Mouse (Mus musculus): ENCODE results near the gene AI597479. TPM values are rescaled to one million over a fixed set of nuclear protein-coding genes. Genes with fewer than 3 reads are reported as not detected.
"Not testable (repeated sequence)": the region's sequence is repeated elsewhere in the genome, so short reads cannot be mapped to it uniquely, and the experiment has no call there.

Gene AI597479
- total RNA-seq, 2 experiments from 2014 or later, result 19.7 to 20.3 TPM

DNA sequence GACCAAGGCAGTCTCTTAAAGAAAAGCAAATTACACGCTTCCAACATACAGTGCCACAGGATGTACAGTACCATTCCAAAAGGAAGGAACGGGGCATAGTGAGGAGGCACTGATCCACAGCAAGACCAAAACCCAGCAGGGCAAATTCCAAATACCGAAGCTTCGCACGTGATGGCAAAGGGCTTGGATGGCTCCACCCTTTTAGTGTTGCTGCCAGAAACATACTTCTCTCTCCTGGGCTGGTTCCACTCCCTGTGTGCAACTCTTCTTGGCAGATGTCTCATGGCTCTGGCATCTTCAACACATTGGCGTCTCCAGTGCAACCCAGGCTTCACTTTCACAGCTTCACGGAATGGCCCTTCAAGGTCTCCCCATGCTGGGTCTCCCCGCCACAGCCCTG is 18.9 kb downstream of the AI597479 start:
- intact Hi-C loops (cut with DNase I), result no loop called here
- no peak for DNase-seq (ENCODE audit: extremely low spot score in 1 of 2, low spot score in 2 of 2)

DNA sequence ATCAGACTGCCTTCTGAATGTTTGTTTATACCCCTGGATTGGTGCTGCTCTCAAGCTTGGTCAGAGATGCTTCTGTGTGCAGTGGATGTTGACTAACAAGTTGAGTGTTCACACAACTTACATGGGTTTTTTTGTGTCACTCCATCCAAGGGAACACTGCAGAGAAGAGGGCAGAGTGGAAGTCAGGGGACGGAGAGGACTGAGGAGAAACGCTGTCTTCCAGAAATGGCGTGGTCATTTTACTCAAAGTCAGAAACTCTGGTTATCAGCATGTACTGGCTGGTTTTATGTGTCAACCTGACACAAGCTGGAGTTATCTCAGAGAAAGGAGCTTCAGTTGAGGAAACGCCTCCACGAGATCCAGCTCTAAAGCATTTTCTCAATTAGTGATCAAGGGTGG is 22.4 kb downstream of the AI597479 start:
- intact Hi-C loops (cut with DNase I), result no loop called here
- no peak for DNase-seq (ENCODE audit: extremely low spot score in 1 of 2, low spot score in 2 of 2)

DNA sequence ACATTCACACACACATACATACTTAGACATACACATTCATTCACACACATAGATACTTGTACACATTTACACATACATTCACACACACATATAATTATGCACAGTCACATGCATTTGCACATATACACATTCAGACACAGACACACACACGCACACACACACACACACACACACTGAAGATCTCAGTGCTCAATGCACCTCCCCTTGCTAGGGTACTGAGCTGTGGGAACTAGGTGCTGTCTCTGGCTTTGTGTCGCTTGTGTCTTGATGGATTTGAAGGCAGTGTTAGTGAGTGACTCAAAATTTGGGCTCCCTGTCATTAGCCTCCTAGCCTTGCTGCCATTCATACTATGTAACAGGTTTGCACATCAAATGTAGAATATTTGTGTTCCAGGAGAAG is 24.1 kb downstream of the AI597479 start:
- DNase-seq (ENCODE audit: extremely low spot score in 1 of 2, low spot score in 2 of 2), result no peak
- intact Hi-C loops (cut with DNase I), result no loop called here

DNA sequence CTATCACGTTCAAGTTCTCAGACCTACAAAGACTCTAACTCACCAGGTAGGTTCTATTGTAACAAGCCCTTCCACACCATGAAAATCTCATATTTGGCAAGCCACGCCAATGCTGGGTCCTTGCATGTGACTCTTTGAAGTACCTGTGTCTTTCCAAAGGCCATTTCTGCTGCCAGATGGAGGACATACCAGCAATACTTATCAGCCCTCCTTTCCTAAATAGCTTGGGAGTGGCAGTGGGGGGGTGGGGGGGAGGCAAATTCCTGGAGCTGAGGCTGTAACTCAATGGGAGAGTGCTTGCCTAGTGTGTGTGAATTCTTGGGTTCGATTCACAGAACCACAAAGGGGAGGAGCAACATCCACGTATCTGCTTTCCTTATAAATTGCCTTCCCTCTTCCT is 26.2 kb downstream of the AI597479 start:
- intact Hi-C loops (cut with DNase I), result no loop called here
- no peak for DNase-seq (ENCODE audit: extremely low spot score in 1 of 2, low spot score in 2 of 2)

DNA sequence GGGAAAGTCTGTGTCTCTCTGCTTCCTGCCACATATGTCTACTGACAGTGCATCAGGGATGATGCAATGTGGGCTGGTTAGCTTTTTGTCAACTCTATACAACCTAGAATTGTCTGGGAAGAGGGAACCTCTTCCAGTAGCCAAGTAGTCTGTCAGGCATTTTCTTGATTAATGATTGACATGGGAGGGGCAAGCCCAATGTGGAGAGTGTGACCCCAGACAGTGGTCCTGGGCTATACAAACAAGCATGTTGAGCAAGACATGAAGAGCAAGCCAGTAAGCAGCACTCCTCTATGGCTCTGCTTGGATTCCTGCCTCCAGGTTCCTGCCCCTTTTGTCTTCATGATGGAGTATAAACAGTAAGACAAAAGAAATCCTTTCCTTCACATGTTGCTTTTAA is 28.7 kb downstream of the AI597479 start:
- no peak for DNase-seq (ENCODE audit: extremely low spot score in 1 of 2, low spot score in 2 of 2)
- intact Hi-C loops (cut with DNase I), result no loop called here

DNA sequence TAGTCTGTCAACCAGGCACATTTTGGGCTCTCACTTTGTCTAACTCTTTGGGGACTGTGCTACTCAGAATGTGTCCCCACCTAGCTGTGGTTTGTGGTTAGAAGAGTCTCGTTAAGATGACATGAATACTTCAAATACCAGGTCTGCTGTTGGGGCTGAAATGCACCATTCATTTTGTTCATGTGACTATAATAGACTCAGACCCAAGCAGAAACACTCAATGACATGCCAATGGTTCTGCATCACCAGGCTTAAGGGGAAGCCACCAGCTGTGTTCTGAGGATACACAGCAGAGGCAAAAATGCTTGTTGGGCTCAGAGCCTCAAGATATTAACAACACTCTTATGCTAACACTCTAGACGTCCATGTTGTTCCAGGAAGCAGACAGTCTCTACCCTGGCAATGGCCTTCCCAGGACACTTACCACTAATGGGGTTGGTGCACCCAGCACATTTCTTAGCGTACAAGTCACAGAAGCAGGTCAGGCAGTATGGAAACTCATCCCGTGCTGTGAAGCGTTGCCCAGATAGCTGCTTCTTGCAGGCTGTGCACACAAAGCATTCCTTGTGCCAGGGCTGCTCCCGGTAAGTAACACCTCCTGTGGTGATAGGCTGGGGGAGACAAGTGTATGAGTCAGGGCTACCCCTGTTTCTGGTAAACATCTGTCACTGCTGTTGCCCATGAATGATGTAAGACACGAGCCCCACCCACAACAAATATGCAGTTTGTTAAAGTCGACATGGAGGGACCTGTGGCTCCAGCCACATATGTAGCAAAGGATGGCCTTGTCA is 29.5 kb downstream of the AI597479 start:
- DNase-seq (ENCODE audit: extremely low spot score in 1 of 2, low spot score in 2 of 2), result no peak
- intact Hi-C loops (cut with DNase I), result no loop called here

DNA sequence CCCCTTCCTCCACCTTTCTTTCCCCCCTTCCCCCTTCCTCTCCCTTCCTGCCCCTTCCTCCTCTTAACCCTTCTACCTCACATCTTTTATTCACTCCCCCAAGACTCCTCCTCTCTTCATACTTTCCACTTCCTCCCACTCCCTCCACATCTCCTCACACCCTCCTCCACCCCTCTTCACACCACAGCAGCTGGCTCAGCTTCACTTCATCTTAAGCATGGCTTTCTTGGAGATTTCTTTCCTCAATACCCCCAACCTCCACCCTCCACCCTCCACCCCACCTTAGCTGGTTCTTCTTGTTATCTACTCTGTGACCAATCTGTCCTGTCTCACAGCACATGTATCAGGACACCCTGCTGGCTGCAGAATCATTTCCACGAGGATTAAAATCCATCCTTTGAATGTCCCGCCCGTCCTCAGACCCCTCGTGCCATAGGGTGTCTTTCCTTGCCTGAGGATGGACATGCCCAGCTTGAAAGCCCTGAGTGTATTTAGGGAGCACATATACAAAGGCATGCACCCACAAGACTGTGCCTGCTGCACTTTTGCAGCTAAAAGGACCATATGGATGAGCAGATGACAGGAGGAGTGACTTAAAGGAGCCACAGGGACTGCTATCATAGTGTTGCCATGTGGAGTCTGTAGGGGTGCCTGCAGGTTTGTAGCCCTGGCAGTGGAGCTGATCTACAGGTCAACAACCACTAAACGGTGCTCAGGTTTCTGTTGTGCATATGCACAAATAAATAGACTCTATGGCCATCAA is 31.9 kb downstream of the AI597479 start:
- DNase-seq (ENCODE audit: extremely low spot score in 1 of 2, low spot score in 2 of 2), result no peak
- intact Hi-C loops (cut with DNase I), result loop anchor here (10.0 kb wide), 1 partner anchor 604 kb away; the partner anchor contains the start of gene 1500015O10Rik

DNA sequence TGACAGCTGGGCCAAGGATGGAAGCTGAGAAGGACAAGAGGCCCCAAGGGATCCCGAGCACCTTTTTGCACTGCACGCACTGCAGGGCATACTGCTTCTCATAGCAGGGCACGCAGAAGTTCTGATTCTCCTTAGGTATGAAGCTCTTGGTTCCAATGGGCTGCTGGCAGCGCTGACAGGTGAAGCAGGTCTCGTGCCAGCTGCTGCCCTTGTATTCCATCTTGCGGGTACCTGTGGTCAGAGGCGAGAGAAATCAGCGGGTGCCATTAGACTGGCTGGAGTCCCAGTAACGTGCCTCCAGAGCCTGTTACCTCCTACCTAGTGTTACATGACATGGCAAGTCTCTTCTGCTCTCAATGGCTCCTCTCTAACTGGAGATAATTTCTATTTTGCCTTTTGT is 33.1 kb downstream of the AI597479 start:
- intact Hi-C loops (cut with DNase I), result loop anchor here (10.0 kb wide), 1 partner anchor 603 kb away; the partner anchor contains the start of gene 1500015O10Rik
- DNase-seq (ENCODE audit: extremely low spot score in 1 of 2, low spot score in 2 of 2), result no peak

DNA sequence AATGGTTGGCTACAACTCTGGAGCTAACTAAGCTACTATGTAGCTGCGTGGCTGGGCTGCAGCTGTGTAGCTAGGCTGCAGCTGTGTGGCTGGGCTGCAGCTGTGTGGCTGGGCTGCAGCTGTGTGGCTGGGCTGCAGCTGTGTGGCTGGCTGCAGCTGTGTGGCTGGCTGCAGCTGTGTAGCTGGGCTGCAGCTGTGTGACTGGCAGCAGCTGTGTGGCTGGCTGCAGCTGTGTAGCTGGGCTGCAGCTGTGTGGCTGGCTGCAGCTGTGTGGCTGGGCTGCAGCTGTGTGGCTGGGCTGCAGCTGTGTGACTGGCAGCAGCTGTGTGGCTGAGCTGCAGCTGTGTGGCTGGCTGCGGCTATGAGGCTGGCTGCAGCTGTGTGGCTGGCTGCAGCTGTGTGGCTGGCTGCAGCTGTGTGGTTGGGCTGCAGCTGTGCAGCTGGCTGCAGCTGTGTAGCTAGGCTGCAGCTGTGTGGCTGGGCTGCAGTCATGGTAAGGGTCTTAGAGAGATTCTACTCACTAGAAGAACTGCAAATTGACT is 38.0 kb downstream of the AI597479 start:
- intact Hi-C loops (cut with DNase I), result loop anchor here (10.0 kb wide), 1 partner anchor 598 kb away; the partner anchor contains the start of gene 1500015O10Rik
- not testable (repeated sequence) for DNase-seq (ENCODE audit: extremely low spot score in 1 of 2, low spot score in 2 of 2)

DNA sequence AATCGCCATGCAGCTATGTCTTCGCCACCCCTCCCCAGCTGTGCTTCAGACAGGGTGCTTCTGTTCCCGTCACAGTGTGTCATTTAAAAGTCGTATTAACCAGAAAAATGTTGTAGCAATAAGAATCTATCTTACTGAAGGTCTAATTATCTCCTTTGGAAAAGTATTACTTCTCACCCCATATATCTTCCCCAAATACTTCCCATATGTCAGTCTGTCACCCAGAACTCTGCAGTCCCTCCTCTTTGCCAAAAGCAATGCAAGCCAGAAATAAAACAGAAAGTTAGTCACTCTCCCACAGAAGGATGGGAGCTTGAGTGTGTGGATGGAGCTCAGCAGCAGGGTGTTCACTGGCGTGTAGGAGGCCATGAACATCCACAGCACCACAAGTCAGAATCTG is 38.8 kb downstream of the AI597479 start:
- peak in 1 of 2 experiments; percentile 48 for DNase-seq (ENCODE audit: extremely low spot score in 1 of 2, low spot score in 2 of 2)
- intact Hi-C loops (cut with DNase I), result loop anchor here (10.0 kb wide), 1 partner anchor 597 kb away; the partner anchor contains the start of gene 1500015O10Rik

DNA sequence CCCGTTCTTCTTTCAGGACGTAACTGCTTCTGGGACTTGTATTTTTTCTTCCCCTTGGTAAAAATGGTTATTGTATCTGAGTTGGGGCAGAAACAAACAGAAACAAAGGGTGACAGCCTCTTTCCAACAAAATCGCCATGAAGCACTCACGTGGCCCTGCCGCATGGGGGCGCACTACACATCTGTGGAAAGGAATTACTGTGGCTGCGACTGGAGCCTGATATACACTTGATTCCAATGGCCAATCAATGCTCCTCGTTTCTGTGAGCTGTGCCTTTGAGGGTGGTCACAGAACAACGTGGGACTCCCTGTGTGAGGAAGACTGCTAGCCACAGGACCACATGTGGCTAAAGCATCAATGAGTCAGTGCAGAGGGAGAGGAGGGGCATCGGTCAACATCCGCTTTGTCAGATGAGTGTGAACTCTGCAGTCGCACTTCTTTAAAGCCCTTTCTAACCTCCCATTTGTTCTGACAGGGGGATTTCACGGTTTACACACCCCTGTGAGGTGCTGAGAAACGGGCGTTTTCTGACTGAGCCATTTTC is 39.8 kb downstream of the AI597479 start:
- intact Hi-C loops (cut with DNase I), result loop anchor here (2.0 to 10.0 kb wide), 2 partner anchors 126 to 596 kb away; partner anchors contain the start of gene 1500015O10Rik
- DNase-seq (ENCODE audit: extremely low spot score in 1 of 2, low spot score in 2 of 2), result no peak

DNA sequence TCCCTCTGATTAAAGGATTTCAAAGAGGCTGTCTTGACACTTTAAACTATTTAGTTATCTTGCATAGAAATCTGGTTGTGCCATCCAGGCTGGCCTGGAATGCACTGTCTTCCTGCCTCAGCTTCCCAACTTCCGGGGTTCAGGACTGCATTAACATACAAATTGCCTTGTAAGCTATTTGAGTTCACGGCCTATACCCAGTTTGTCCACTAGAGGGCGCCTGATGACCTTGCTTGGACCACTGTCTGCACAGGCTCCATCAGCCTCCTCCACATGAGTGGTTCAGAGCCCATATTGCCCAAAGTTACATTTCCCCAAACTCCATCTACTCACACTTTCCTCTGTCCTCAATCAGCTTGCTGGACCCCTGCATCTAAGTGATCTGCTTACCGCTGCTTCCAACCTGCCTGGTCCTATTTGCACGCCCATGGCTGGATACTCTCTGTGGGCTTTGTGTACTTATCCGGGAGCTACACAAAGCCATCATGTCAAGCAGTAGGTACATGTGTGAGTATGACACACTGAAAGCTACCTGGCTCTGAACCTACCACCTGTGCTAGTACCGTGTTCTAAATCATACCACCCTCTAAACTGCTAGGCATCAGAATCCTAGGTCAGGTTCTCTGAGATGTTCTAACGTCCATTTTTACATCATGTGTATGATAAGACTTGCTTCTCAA is 41.2 kb downstream of the AI597479 start:
- DNase-seq (ENCODE audit: extremely low spot score in 1 of 2, low spot score in 2 of 2), result peak; percentile 80 to 83
- intact Hi-C loops (cut with DNase I), result loop anchor here (2.0 to 10.0 kb wide), 2 partner anchors 125 to 595 kb away; partner anchors contain the start of gene 1500015O10Rik

DNA sequence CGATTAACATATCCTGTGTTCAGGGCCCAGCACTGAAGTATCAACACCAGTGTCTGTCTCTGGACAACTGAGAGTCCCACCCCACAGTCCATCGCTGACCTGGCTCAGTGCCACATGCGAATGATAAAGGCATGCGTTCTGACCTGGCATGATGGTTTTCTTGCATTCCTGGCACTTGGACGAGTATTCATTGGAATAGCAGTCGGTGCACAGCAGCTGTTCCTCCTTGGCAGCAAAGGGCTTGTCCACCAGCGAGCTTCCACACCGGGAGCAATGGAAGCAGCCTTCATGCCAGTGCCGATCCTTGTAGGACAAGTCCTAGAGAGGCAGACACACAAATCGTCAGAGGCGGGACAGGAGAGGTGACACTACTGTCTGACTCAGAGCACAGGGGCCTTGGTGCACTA is 43.0 kb downstream of the AI597479 start:
- DNase-seq (ENCODE audit: extremely low spot score in 1 of 2, low spot score in 2 of 2), result no peak
- intact Hi-C loops (cut with DNase I), result no loop called here

DNA sequence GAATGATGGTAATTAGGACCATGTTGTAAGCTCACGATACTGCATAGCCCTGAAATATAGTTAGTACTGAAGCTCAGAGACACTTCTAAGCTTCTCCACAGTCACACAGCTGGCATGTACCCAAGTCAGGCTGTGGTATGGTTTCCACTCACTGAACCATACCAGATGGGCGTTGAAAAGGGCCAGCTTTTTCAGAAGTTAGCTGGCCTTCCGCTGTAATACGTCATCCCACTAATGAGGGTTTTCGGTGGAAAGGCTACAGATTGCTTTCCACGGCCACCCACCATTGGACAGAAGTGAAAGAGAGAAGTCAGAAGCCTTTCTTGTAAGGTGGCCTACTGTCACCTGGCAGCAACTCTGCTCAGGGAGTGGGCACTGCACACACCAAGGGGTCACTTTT is 44.3 kb downstream of the AI597479 start:
- DNase-seq (ENCODE audit: extremely low spot score in 1 of 2, low spot score in 2 of 2), result no peak
- intact Hi-C loops (cut with DNase I), result no loop called here

DNA sequence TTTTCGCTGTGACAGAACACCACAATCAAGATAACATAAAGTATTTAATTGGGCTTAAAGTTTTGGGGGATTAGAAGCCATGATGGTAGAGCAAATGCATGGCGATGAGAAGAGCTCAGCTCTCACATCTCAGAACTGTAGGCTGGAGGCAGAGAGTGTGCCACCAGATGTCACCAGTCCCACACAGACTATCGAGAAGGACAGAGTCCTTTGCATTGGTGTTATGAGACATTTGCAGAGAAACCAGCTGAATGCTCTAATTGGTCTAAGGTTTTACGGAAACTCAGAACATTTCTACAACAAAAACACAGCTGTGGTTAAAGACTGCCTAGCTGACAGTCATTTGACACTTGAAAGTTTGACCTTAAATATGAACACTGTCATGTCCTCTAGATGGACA is 44.8 kb downstream of the AI597479 start:
- intact Hi-C loops (cut with DNase I), result no loop called here
- no peak for DNase-seq (ENCODE audit: extremely low spot score in 1 of 2, low spot score in 2 of 2)

DNA sequence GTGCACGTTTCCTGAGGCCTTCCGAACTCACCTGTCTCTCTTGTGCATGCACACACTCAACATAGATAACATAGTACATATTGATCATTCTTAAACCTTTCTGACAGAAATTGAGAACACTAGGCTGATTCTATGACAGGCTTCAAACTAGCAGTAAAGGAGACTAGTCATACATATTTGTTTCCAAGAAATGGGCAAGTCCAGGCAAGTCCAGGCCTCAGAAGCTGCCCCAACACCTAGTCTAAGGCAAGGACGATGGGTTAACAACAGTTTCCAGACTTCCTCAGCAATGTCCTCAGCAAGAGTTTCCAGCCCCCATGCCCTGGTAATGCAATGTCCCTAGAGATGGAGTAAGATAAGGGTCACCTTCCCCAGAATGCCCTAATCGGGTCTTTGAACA is 45.3 kb downstream of the AI597479 start:
- DNase-seq (ENCODE audit: extremely low spot score in 1 of 2, low spot score in 2 of 2), result no peak
- intact Hi-C loops (cut with DNase I), result no loop called here

DNA sequence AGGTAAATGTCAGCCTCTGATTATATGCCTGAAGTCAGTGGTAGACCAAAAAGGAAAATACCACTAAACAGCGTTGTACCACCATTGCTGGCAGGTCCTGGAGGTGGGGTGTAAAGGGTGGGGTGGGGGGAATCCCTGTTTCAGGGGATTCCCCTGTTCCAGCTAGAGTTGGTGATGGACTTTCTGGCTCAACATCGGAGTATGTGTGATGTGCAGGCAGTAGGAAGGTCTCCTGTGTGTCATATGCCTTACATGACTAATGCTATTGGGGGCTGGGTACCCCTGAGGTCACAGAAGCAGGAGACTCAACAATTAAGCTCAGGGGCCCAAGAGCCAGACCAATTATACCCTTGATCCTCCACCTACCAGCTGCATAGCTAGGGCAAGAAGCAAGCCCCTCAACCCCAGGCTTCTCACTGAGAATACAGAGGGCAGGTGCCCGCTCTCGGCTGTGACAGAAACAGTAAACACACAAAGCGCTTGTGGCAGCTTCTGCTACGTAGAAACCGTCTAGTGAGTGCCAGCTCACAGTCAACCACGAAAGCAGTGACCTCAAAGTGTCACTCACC is 45.9 kb downstream of the AI597479 start:
- intact Hi-C loops (cut with DNase I), result no loop called here
- no peak for DNase-seq (ENCODE audit: extremely low spot score in 1 of 2, low spot score in 2 of 2)

DNA sequence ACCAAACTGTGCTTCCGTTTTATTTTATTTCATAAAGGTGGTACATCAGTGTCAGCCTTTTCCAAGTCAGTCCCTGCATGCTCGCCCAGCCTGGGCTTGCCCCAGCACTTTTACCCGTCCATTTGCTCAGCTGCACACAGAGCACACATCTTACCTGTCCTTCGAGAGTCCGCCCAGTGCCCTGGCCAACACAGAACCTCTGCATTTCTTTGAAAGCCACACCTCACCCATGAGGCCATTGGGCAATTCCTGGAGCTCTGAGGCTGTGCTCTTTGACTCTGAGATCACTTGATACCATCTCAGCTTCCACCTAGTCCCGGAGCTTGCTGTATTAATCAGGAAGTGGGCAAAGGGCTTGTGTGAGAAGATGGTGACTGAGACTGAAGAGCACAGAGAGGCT is 46.9 kb downstream of the AI597479 start:
- no peak for DNase-seq (ENCODE audit: extremely low spot score in 1 of 2, low spot score in 2 of 2)
- intact Hi-C loops (cut with DNase I), result no loop called here

Measured in left cerebral cortex, postnatal 10 days (tissue).